Mouse (Mus musculus) MEL-GATA-1-ER (cell line): ENCODE data around the gene Wfdc21.

Source experiments
- DNase-seq: peaks from one replicate; pipeline ENCODE4 v3.0.0-alpha.2; 2012; ENCODE audit warnings: low read depth; ENCODE audit errors: extremely low read depth

Wfdc21 gene

GRCm38 (mm10) chr11:83746681-83747080 is at the start of gene Wfdc21:
TSS of gene Wfdc21 (plus strand) at chr11:83746940.
- DNase-seq: no peak

- no peak for DNase-seq
Observed at GRCm38 (mm10) chr11:83703705-83704104, 43.0 kb upstream of the Wfdc21 start, which contains the start of gene Wfdc17. TSS of gene Wfdc17 (plus strand) at chr11:83703991.

GRCm38 (mm10) chr11:83708715-83709114 is 38.0 kb upstream of the Wfdc21 start, which contains the start of gene Wfdc18:
TSS of gene Wfdc18 (plus strand) at chr11:83709015.
- DNase-seq: no peak

- no peak for DNase-seq
Observed at GRCm38 (mm10) chr11:83709683-83710082, 37.1 kb upstream of the Wfdc21 start.

- no peak for DNase-seq
Observed at GRCm38 (mm10) chr11:83712671-83713070, 34.1 kb upstream of the Wfdc21 start.

GRCm38 (mm10) chr11:83713925-83714324 is 32.8 kb upstream of the Wfdc21 start:
- DNase-seq: peak; percentile 6

- no peak for DNase-seq
Observed at GRCm38 (mm10) chr11:83717042-83717665, 29.6 kb upstream of the Wfdc21 start.

- DNase-seq: no peak
Observed at GRCm38 (mm10) chr11:83720766-83721165, 26.0 kb upstream of the Wfdc21 start.

- no peak for DNase-seq
Observed at GRCm38 (mm10) chr11:83728757-83729432, 17.8 kb upstream of the Wfdc21 start.

GRCm38 (mm10) chr11:83731116-83731515 is 15.6 kb upstream of the Wfdc21 start:
- DNase-seq: no peak

GRCm38 (mm10) chr11:83733071-83733640 is 13.6 kb upstream of the Wfdc21 start:
- no peak for DNase-seq

- DNase-seq: no peak
Observed at GRCm38 (mm10) chr11:83734215-83734614, 12.5 kb upstream of the Wfdc21 start.

GRCm38 (mm10) chr11:83735881-83736280 is 10.9 kb upstream of the Wfdc21 start:
- DNase-seq: no peak

- DNase-seq: no peak
Observed at GRCm38 (mm10) chr11:83737109-83737558, 9.6 kb upstream of the Wfdc21 start.

- DNase-seq: peak; percentile 44
Observed at GRCm38 (mm10) chr11:83739241-83739640, 7.5 kb upstream of the Wfdc21 start.

GRCm38 (mm10) chr11:83740443-83740991 is 6.2 kb upstream of the Wfdc21 start:
- no peak for DNase-seq

GRCm38 (mm10) chr11:83741841-83742240 is 4.9 kb upstream of the Wfdc21 start:
- DNase-seq: no peak

GRCm38 (mm10) chr11:83742731-83743355 is 3.9 kb upstream of the Wfdc21 start:
- DNase-seq: no peak

- no peak for DNase-seq
Observed at GRCm38 (mm10) chr11:83743525-83743924, 3.2 kb upstream of the Wfdc21 start.

GRCm38 (mm10) chr11:83746152-83746551 is 588 bp upstream of the Wfdc21 start:
- DNase-seq: no peak

GRCm38 (mm10) chr11:83747376-83748265 is 881 bp downstream of the Wfdc21 start:
- DNase-seq: no peak
